Mouse (Mus musculus) heart, adult 9 months (tissue): ENCODE results near the gene Grip1.

Experiments
- DNase-seq, 2 experiments: peaks; one replicate each; pipeline ENCODE4 v3.0.0; 2022; ENCODE audit warnings: low spot score in 2 of 2

Grip1 gene

GRCm38 (mm10) chr10:119830388-119830956 is 376.8 kb downstream of the Grip1 start:
- no peak for DNase-seq

- DNase-seq, result no peak
These were observed 377.5 kb downstream of the Grip1 start for GRCm38 (mm10) chr10:119831086-119831485.

GRCm38 (mm10) chr10:119833334-119833733 is 379.7 kb downstream of the Grip1 start:
- no peak for DNase-seq

GRCm38 (mm10) chr10:119834122-119834521 is 380.5 kb downstream of the Grip1 start:
- no peak for DNase-seq

GRCm38 (mm10) chr10:119839645-119840044 is 386.0 kb downstream of the Grip1 start:
- no peak for DNase-seq

GRCm38 (mm10) chr10:119842004-119842403 is 388.4 kb downstream of the Grip1 start:
- no peak for DNase-seq

GRCm38 (mm10) chr10:119845705-119846410 is 392.2 kb downstream of the Grip1 start:
- DNase-seq, result no peak

- no peak for DNase-seq
These were observed 398.0 kb downstream of the Grip1 start for GRCm38 (mm10) chr10:119851594-119851993.

- no peak for DNase-seq
These were observed 399.0 kb downstream of the Grip1 start for GRCm38 (mm10) chr10:119852582-119853135.

GRCm38 (mm10) chr10:119867726-119868125 is 414.1 kb downstream of the Grip1 start:
- DNase-seq, result peak; percentile 34 to 37

- DNase-seq, result no peak
These were observed 415.5 kb downstream of the Grip1 start for GRCm38 (mm10) chr10:119868995-119869579.

- no peak for DNase-seq
These were observed 423.1 kb downstream of the Grip1 start for GRCm38 (mm10) chr10:119876721-119877120.

GRCm38 (mm10) chr10:119878331-119878730 is 424.7 kb downstream of the Grip1 start:
- no peak for DNase-seq

GRCm38 (mm10) chr10:119884591-119884990 is 431.0 kb downstream of the Grip1 start:
- no peak for DNase-seq

GRCm38 (mm10) chr10:119885563-119885962 is 431.9 kb downstream of the Grip1 start:
- no peak for DNase-seq

GRCm38 (mm10) chr10:119886681-119887080 is 433.1 kb downstream of the Grip1 start:
- DNase-seq, result no peak

GRCm38 (mm10) chr10:119902754-119903153 is 449.1 kb downstream of the Grip1 start:
- DNase-seq, result no peak

- no peak for DNase-seq
These were observed 453.2 kb downstream of the Grip1 start for GRCm38 (mm10) chr10:119906869-119907268.

GRCm38 (mm10) chr10:119917995-119918394 is 464.4 kb downstream of the Grip1 start:
- no peak for DNase-seq

- DNase-seq, result no peak
These were observed 474.3 kb downstream of the Grip1 start for GRCm38 (mm10) chr10:119927963-119928362.

GRCm38 (mm10) chr10:119928921-119929320 is 475.3 kb downstream of the Grip1 start:
- DNase-seq, result no peak

GRCm38 (mm10) chr10:119932794-119933193 is 479.2 kb downstream of the Grip1 start:
- no peak for DNase-seq

GRCm38 (mm10) chr10:119933362-119933761 is 479.7 kb downstream of the Grip1 start:
- DNase-seq, result no peak
